ENCODE assay signal across 13 mouse cellular contexts in the genomic region with DNA sequence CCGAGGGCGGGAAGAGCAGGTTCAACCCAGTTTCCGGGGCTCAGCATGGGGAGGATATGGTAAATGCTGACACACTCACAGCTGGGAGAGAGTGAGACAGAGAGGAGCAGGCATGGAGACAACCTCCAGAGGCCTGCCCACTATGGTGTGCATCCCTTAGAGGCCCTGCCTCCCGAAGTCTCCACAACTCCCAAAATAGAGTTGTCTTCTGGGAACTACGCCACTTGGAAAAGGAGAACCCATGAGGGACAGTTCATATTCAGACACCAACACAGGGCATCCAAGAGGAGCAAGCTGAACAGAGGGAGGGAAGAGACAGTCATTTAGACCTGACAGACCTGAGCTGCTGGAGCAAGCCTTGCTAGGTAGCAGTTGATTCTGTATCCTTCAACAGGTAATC.
"Had no signal": no experiment of that assay in that cellular context is flagged by ENCODE, and none has a peak within 500 bp of the region (broad histone marks: within the 10 kb centered on the region; RNA-seq: fewer than 3 reads in every experiment).

No protein-coding gene starts in this region.

- H3K4me2 ChIP-seq: limb, embryonic 12.5 days; liver, embryonic 13.5 days; lung, embryonic 15.5 days; midbrain, embryonic 15.5 days; neural tube, embryonic 12.5 days had no signal

- H3K27me3 ChIP-seq: liver, embryonic 13.5 days; lung, embryonic 15.5 days; midbrain, embryonic 15.5 days had no signal

- H3K27ac ChIP-seq: limb, embryonic 12.5 days; liver, embryonic 13.5 days; lung, embryonic 15.5 days; midbrain, embryonic 15.5 days; neural tube, embryonic 12.5 days had no signal

- H3K9ac ChIP-seq: limb, embryonic 12.5 days; liver, embryonic 13.5 days; liver, postnatal 0 days; lung, embryonic 15.5 days; midbrain, embryonic 15.5 days; neural tube, embryonic 12.5 days had no signal

- ATAC-seq: liver, postnatal 0 days; midbrain, embryonic 15.5 days had no signal

- H3K9me3 ChIP-seq: limb, embryonic 12.5 days; liver, embryonic 13.5 days; lung, embryonic 15.5 days; midbrain, embryonic 15.5 days; neural tube, embryonic 12.5 days had no signal

- DNase-seq: kidney, postnatal 36 days; layer of hippocampus, adult 9-11 months; layer of hippocampus, postnatal 36 days; liver; liver, embryonic 13.5 days; liver, postnatal 0 days; spleen, adult 18-20 months; thymus, adult 18-20 months; thymus, postnatal 14 days had no signal

- H3K36me3 ChIP-seq: limb, embryonic 12.5 days; liver, embryonic 13.5 days; lung, embryonic 15.5 days; midbrain, embryonic 15.5 days; neural tube, embryonic 12.5 days had no signal

- H3K4me1 ChIP-seq: liver, embryonic 13.5 days had no signal

- H3K4me3 ChIP-seq: limb, embryonic 12.5 days; liver, embryonic 13.5 days; lung, embryonic 15.5 days; midbrain, embryonic 15.5 days; neural tube, embryonic 12.5 days had no signal
